Mouse (Mus musculus) skeletal muscle tissue, postnatal 0 days (tissue): ENCODE measurements around the gene Nsdhl. TPM values are rescaled to one million over a fixed set of nuclear protein-coding genes. Genes with fewer than 3 reads are reported as not detected.

Experiments used
- microRNA counts: library from miRNA; unstranded; fragments of <30 nt; microRNA quantifications from one replicate; lab custom pipeline; 2015
- microRNA-seq, 2 experiments: library from miRNA; unstranded; fragments of <30 nt; microRNA quantifications; one replicate each; pipeline ENCODE4; 2016
- polyA plus RNA-seq: library from polyadenylated mRNA; unstranded; fragments of >200 nt; fragmentation: Nextera tagmentation; extraction: Ambion mirVana; gene quantifications from 2 replicates; pipeline ENCODE4 v1.2.1, GENCODE M21; 2015

The Nsdhl gene
- polyA plus RNA-seq, result 6.0 and 8.8 TPM in 2 replicates

GRCm38 (mm10) chrX:72917884-72918681, at the start of gene Nsdhl, which contains the start of gene Cetn2:
TSS of gene Nsdhl (plus strand) at chrX:72918557.
TSS of gene Cetn2 (minus strand) at chrX:72918411.

GRCm38 (mm10) chrX:72986841-72987519, 68.6 kb downstream of the Nsdhl start, which contains the start of gene Zfp185:
TSS of gene Zfp185 (plus strand) at chrX:72987339.

MicroRNAs within 50 kb of the gene (microRNA counts, 519-probe panel; counts per million panel counts)
- microRNA mmu-miR-2137 (lab: Ali Mortazavi, UCI), result 296 counts per million, percentile 58 among the panel's probes with 10 or more counts

Small RNAs within 50 kb of the gene (microRNA-seq; reads per million reads assigned to microRNA genes)
- 1.7 to 2.4 reads per million in 2 experiments for gene Mir2137

Other genes starting within 250 kb of the Nsdhl start
- gene Gabrq, start 93.4 kb upstream of the Nsdhl start, polyA plus RNA-seq, result 0.10 TPM in 2 replicates
- 34.5 and 37.6 TPM in 2 replicates for gene Cetn2, start 146 bp upstream of the Nsdhl start, polyA plus RNA-seq
- gene Zfp185, start 68.8 kb downstream of the Nsdhl start, polyA plus RNA-seq, result 2.3 and 6.4 TPM in 2 replicates
- gene Pnma5, start 118.5 kb downstream of the Nsdhl start, polyA plus RNA-seq, result not detected in 2 replicates
- not detected in 2 replicates for gene Pnma3, start 146.2 kb downstream of the Nsdhl start, polyA plus RNA-seq
- 0.77 and 1.3 TPM in 2 replicates for gene Xlr4a, start 163.9 kb downstream of the Nsdhl start, polyA plus RNA-seq
- gene Xlr3a, start 178.5 kb downstream of the Nsdhl start, polyA plus RNA-seq, result 0.82 TPM in 1 of 2 replicates, not detected in the other
- gene Gm14685, start 198.5 kb downstream of the Nsdhl start, polyA plus RNA-seq, result 0.16 TPM in 1 of 2 replicates, not detected in the other
- gene Xlr5b, start 230.2 kb downstream of the Nsdhl start, polyA plus RNA-seq, result not detected in 2 replicates
- gene DXBay18, start 230.9 kb downstream of the Nsdhl start, polyA plus RNA-seq, result not detected in 2 replicates